Mouse (Mus musculus) lung, adult 2 months (tissue): ENCODE measurements around the gene Maff. TPM values are rescaled to one million over a fixed set of nuclear protein-coding genes. Genes with fewer than 3 reads are reported as not detected.
A peak's percentile ranks its signal among the peaks of the same experiment; 100 is the strongest.

Source experiments
- DNase-seq: peaks from one replicate; pipeline ENCODE4 v3.0.0; 2022
- H3K4me1 ChIP-seq: fragments of 200-500 bp; 2 replicates; pipeline ENCODE4 v1.6.1; 2011; ENCODE audit warnings: low read length; ENCODE audit not compliant: control insufficient read depth, insufficient read depth
- H3K4me3 ChIP-seq: fragments of 200-500 bp; replicated peaks from 2 replicates; pipeline ENCODE3; 2011; ENCODE audit warnings: low read depth, mild to moderate bottlenecking, control low read depth, low read length; ENCODE audit errors: extremely low read depth
- CTCF ChIP-seq: fragments of 200-500 bp; IDR thresholded peaks from 2 replicates; pipeline ENCODE4 v1.5.1; 2011; ENCODE audit warnings: mild to moderate bottlenecking, low read length, control low read depth; ENCODE audit not compliant: insufficient read depth
- POLR2A ChIP-seq: fragments of 200-500 bp; IDR thresholded peaks from 2 replicates; pipeline ENCODE4 v1.6.1; 2011; ENCODE audit warnings: low read depth, mild to moderate bottlenecking, control low read depth, low read length, borderline replicate concordance; ENCODE audit errors: extremely low read depth
- WGBS: fragments of 180-500 bp; shearing (Covaris S2); methylation state at CpG from one replicate; pipeline ENCODE4 v1.1.7; 2018; 5-methylcytosine and 5-hydroxymethylcytosine counted together
- polyA plus RNA-seq: library from polyadenylated mRNA; depleted of rRNA; stranded (reverse); fragments of >200 nt; gene quantifications from 2 replicates; pipeline ENCODE4 v1.2.3, GENCODE M21; 2012; rRNA removed

Maff gene
- polyA plus RNA-seq, 1 experiment: 12.1 TPM

DNA sequence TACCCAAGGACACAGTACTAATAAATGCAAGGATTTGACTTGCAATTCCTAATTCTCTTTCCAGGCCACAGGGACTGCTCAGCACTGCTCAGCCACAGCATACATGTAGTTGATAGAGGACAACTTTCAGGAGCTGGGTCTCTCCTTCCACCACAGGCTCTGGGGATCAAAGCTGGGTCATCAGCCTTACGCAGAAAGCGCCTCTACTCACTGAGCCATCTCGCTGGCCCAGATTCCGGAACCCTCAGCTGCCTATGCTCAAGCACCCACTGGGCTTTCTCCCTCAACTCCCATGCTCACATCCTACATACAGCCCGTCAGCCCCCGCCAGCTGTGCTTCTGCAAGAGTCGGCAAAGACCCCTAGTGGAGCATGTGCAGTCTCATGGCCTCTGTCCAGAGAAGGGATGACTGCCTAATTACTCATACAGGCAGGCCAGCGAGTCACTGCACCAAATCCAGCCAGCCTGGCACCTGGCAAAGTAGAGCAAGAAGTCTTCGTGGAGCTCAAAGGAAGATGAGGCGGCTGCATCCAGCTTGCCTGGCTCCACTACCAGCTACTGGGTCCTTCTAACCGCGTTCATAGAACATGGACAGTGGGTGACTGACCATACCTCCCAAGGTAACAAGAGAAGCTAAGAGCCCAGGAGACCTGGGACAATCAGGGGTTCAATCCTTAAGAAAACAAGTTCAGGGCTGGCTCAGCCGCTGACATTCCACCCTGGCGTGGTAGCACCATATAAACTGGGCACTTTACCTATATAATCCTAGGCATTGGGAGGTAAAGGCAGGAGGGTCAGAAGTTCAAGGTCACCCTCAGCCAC lies 53.0 kb downstream of the Maff start:
- Histone ChIP-seq H3K4me1 (peaks cover 48% of the 10 kb centered on the region), H3K4me3 (no peak overlapping the region)
- WGBS: 67% methylated on average over 14 of the region's 14 CpGs
- no peak for DNase-seq
- TF ChIP-seq CTCF (no peak), POLR2A (no peak)

DNA sequence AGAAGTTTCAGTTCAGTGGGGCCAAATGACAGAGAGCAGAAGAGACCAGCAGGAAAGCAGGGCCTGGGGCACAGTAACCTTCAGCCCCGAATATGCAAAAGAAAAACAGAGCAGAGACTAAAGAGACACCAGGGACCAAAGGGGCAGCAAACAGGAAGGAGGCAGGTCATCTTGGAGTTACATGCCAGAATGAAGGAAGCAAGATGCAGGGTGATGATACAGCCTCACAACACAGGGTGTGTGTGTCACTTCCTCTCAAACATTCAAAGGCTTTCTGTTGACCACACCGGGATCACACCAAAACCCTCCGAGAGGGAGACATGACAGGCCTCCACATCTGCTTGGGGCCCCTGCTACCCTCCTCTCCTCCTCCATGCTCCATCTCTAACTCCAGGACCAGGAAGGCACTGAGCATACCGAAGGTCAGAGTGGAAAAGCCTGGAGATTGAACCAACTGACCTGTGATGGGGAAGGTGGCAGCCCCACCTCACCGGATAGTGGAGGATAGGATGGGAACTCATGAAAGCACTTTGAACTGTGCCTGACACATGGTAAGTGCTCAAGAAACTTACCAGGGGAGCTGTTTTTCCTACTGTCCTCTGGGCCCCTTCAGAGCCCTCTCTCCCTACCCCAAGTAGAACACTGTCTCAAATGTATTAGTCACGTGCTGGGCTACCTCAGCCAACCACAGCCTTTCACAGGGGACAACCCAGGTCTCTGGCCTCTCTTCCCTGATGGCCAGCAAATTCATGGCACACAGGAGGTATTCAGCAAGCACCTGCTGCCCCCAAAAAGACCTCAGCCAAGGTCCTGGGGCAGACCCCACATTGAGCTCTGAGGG lies 53.9 kb downstream of the Maff start:
- TF ChIP-seq POLR2A: no peak
- TF ChIP-seq CTCF: no peak
- Histone ChIP-seq H3K4me3 (no peak overlapping the region), H3K4me1 (peaks cover 40% of the 10 kb centered on the region)
- DNase-seq: no peak
- WGBS: 34% methylated on average over 6 of the region's 6 CpGs

DNA sequence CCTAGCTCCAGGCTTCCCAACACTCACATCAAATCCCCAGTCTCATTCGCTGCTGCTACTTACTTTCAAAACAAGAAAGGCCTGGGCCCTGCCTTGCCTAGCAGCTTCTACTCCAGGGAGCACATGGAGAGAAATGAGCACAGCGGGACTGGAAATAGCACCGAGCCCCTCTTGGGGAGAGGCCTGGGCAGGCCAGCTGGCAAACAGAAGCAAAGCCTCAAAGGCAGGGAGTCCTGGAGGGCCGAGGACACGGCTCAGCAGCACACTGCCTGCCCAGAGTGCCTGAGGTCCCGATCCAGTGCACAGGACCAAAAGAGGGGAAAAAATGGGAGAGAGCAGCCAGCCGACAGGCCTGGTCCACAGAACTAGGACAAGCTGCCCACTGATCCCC lies 54.5 kb downstream of the Maff start:
- no peak for TF ChIP-seq CTCF
- TF ChIP-seq POLR2A: no peak
- peaks cover 35% of the 10 kb centered on the region for H3K4me1 ChIP-seq
- 41% methylated on average over 7 of the region's 7 CpGs for WGBS
- DNase-seq: no peak
- H3K4me3 ChIP-seq: no peak overlapping the region

DNA sequence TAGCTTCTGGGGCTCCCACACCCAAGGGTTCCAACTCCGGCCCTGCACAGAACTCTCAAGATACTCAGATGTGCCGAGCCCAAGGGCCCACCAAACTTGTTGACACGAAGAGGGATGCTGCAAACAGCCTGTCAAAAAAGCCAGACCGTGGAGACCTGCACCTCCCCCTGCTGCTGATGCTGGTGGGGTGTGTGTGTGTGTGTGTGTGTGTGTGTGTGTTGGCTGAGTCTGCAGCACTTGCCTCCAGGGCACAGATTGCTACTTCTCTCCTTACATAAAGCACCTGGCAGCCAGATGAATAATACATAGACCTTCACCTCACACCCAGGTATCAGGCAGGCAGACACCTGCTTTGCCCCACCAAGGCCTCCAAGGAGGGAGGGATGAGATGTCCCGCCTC lies 55.8 kb downstream of the Maff start:
- WGBS: 15% methylated on average over 5 of the region's 5 CpGs
- no peak for DNase-seq
- peaks cover 33% of the 10 kb centered on the region for H3K4me1 ChIP-seq

DNA sequence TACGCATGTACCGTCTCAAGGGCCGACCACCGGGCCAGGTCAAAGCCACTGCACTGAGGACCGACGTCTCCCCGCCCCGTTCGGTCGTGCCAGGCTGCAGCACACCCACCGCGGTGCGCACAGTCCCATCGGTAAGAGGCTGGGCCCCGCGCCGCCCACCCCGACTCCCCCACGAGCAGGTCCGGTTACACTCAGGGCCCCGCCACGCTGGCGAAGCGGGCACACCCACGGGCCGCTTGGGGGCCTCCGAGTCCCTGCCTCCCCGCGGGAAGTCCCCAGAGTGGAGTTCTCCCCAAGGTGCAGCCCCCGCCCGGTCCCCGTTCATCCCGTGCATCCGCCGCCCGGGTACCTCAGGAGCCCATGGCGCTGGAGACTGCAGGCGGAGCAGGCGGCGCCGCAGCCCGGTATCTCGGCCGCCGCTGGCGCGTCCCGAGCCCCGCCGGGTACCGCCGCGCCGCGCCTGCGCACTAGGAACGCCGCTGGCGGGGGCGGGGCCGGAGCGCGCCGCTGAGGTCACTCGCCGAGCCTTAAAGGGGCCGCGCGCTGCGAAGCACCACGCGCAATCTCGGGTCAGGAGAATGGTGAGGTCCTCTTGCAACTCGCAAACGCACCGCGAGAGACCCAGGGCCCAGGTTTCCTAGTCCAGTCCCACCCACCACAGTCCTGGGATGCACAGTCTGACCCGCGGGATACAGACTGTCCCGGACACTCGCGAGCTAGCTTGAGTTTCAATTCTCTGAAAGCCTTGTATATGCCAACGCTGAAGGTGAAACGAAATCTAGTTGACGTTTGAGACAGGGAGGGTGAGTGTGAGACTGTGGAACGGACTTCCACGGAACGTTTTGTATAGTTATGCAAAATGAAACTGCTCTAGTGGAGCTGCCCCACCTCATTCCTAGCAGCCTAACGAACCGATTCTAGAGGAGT lies 56.7 kb downstream of the Maff start, which contains the start of gene Tmem184b:
TSS of gene Tmem184b (minus strand) at position 734 of the 927 bp plus-strand sequence.
- peaks cover 30% of the 10 kb centered on the region for H3K4me1 ChIP-seq
- peak within 1 kb of the TSS; percentile 84 for H3K4me3 ChIP-seq
- WGBS: 1% methylated on average over 89 of the region's 90 CpGs
- TF ChIP-seq CTCF: no peak
- TF ChIP-seq POLR2A: no peak; the same call in none of the 2 replicates
- DNase-seq: peak; percentile 88

More for the DNA sequence above, 55.8 kb downstream of the Maff start:
- TF ChIP-seq POLR2A (no peak), CTCF (no peak)
- H3K4me3 ChIP-seq: peak overlapping the region; percentile 84

DNA sequence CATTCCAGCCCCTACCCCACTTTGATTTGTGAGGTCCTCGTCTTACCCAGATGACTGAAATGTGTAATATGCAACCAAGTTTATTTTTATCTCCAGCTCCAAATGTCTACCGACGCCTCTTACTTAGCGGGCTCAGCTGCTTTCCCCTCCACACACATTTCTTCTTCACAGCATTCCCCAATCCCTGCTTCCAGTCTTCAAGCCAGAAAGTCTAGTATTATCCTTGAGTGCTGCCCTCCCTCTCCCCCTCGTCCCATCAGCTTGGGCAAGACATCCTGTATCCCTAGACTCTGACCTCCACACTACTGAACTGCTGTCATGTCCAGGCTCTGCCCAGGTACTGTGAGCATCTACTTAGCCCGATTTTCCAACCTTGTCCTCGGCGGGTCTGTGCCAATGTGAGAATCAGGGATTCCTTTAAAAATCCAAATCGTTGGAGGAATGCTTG lies 57.4 kb downstream of the Maff start:
- Histone ChIP-seq H3K4me3 (peak overlapping the region; percentile 84), H3K4me1 (peaks cover 30% of the 10 kb centered on the region)
- no peak for DNase-seq
- WGBS: 20% methylated on average over 9 of the region's 9 CpGs
- TF ChIP-seq CTCF: no peak

DNA sequence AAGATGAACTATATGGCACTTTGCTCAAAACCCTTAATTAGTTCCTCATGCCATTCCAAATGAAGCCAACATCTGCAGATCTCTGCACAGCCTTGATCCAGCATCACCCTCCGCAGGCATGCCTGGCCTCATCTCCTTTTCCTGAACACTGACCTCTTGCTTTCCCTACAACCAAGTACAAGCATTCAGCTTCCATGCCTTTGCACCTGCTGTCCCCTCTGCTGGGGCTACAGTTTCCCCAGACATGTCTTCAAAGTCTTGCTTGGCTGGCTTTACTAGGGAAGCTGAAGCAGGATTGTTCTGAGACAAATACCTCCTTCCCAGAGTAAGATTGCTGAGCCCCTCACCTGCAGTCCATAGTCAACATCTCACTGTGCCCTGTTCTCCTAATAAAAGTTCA lies 57.9 kb downstream of the Maff start:
- 89% methylated on average over 1 of the region's 1 CpGs for WGBS
- Histone ChIP-seq H3K4me3 (no peak overlapping the region), H3K4me1 (peaks cover 29% of the 10 kb centered on the region)
- DNase-seq: no peak
- no peak for TF ChIP-seq POLR2A
- no peak for TF ChIP-seq CTCF

DNA sequence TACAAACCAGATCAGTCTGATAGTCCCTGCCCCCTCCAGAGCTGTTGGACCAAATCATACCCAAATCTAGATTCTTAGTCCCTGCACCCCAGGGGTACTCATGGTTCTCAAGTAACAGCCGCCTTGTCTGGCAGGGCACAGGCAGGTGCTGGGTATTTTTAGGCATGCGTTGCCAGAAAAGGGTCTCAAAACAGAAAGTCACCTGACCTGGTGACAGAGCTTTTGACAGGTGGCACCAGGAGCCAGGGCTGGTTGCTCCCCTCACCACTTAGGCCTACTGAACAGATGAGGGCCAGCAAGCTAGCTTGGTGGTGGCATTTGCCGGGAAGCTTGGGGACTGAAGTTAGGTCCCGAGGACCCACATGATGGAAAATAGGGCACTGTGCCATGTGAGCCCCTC lies 60.1 kb downstream of the Maff start:
- peaks cover 9% of the 10 kb centered on the region for H3K4me1 ChIP-seq
- no peak for DNase-seq
- no peak for TF ChIP-seq CTCF
- no peak for TF ChIP-seq POLR2A
- WGBS: 85% methylated on average over 4 of the region's 4 CpGs
- no peak overlapping the region for H3K4me3 ChIP-seq

Other genes with a start within 250 kb of the Maff start
- 31.9 and 36.1 TPM in 2 replicates for gene Micall1, start 237.7 kb upstream of the Maff start, polyA plus RNA-seq
- gene Polr2f, start 205.6 kb upstream of the Maff start, polyA plus RNA-seq: 35.2 and 38.9 TPM in 2 replicates
- gene 1700088E04Rik, start 205.4 kb upstream of the Maff start, polyA plus RNA-seq: 20.1 and 20.8 TPM in 2 replicates
- gene Sox10, start 181.4 kb upstream of the Maff start, polyA plus RNA-seq: 1.4 and 3.6 TPM in 2 replicates
- gene Pick1, start 117.4 kb upstream of the Maff start, polyA plus RNA-seq: 21.2 and 25.9 TPM in 2 replicates
- 0.11 and 0.22 TPM in 2 replicates for gene Gm49486, start 117.2 kb upstream of the Maff start, polyA plus RNA-seq
- 0.37 and 0.52 TPM in 2 replicates for gene Slc16a8, start 91.9 kb upstream of the Maff start, polyA plus RNA-seq
- gene Baiap2l2, start 61.1 kb upstream of the Maff start, polyA plus RNA-seq: 2.1 and 2.6 TPM in 2 replicates
- gene Pla2g6, start 18.2 kb upstream of the Maff start, polyA plus RNA-seq: 25.9 and 26.1 TPM in 2 replicates
- gene Tmem184b, start 56.9 kb downstream of the Maff start, polyA plus RNA-seq: 269 and 331 TPM in 2 replicates
- gene Csnk1e, start 108.9 kb downstream of the Maff start, polyA plus RNA-seq: 90.8 and 109 TPM in 2 replicates
- gene Kcnj4, start 158.6 kb downstream of the Maff start, polyA plus RNA-seq: not detected in 2 replicates
- 16.9 and 19.4 TPM in 2 replicates for gene Kdelr3, start 169.8 kb downstream of the Maff start, polyA plus RNA-seq
- 255 and 299 TPM in 2 replicates for gene Ddx17, start 200.1 kb downstream of the Maff start, polyA plus RNA-seq